17 mouse cellular contexts compared by ENCODE assay signal in genomic region chr11:44738046-44738445, GRCm38 (mm10).
DNase-seq lines count a peak whose midpoint lies in the region; ATAC-seq lines count a peak whose summit lies in the region.
"Had no signal": no experiment of that assay in that cellular context is flagged by ENCODE, and none has a peak within 500 bp of the region (broad histone marks: within the 10 kb centered on the region; RNA-seq: fewer than 3 reads in every experiment).

No protein-coding gene starts in this region.

- no peak overlapping the region for H3K4me3 ChIP-seq in embryonic facial prominence, embryonic 11.5 days (ENCODE audit: low read depth, low read length)
- H3K4me3 ChIP-seq in embryonic facial prominence, embryonic 10.5 days: no peak overlapping the region
- no peak overlapping the region for H3K4me3 ChIP-seq in heart, embryonic 11.5 days (ENCODE audit: low read depth, low read length)
- H3K4me3 ChIP-seq in limb, embryonic 10.5 days: no peak overlapping the region
- H3K4me3 ChIP-seq: embryonic facial prominence, embryonic 13.5 days; embryonic facial prominence, embryonic 15.5 days; erythroblast, embryonic 14.5 days; forebrain, embryonic 10.5 days; forebrain, embryonic 12.5 days had no signal

- DNase-seq in embryonic facial prominence, embryonic 11.5 days (ENCODE audit: low spot score): peak; percentile 59
- DNase-seq in embryonic facial prominence, embryonic 10.5 days (ENCODE audit: low spot score): no peak
- DNase-seq in heart, adult 11 months: peak; percentile 17
- peak; percentile 17 for DNase-seq in limb, embryonic 10.5 days (ENCODE audit: low spot score)
- DNase-seq: adrenal gland, adult 8-10 months; B cell, adult 2 months had no signal

- H3K4me2 ChIP-seq in embryonic facial prominence, embryonic 11.5 days (ENCODE audit: low read depth, low read length): no peak overlapping the region
- H3K4me2 ChIP-seq in heart, embryonic 11.5 days: no peak overlapping the region
- H3K4me2 ChIP-seq: embryonic facial prominence, embryonic 13.5 days; embryonic facial prominence, embryonic 15.5 days; forebrain, embryonic 12.5 days had no signal

- 39% methylated on average over 5 of the region's 5 CpGs for WGBS in embryonic facial prominence, embryonic 11.5 days
- whole genome bisulfite sequencing in embryonic facial prominence, embryonic 10.5 days: 52% methylated on average over 5 of the region's 5 CpGs
- WGBS in heart, embryonic 11.5 days (ENCODE audit: insufficient replicate concordance): 86% methylated on average over 5 of the region's 5 CpGs
- 53% methylated on average over 5 of the region's 5 CpGs for WGBS in limb, embryonic 10.5 days

- no peak overlapping the region for H3K9ac ChIP-seq in embryonic facial prominence, embryonic 11.5 days (replicated peaks; ENCODE audit: low read length)
- H3K9ac ChIP-seq in heart, embryonic 11.5 days (ENCODE audit: low read depth, low read length): no peak overlapping the region
- H3K9ac ChIP-seq: embryonic facial prominence, embryonic 13.5 days; embryonic facial prominence, embryonic 15.5 days; forebrain, embryonic 12.5 days had no signal

- H3K27me3 ChIP-seq in embryonic facial prominence, embryonic 11.5 days (ENCODE audit: control insufficient read depth, insufficient read depth, low read length): no peaks in the 10 kb centered on the region
- no peaks in the 10 kb centered on the region; the same call in 1 of the 2 replicates for H3K27me3 ChIP-seq in embryonic facial prominence, embryonic 10.5 days (replicated peaks; ENCODE audit: low read depth, poor library complexity, severe bottlenecking)
- H3K27me3 ChIP-seq in heart, embryonic 11.5 days (ENCODE audit: control insufficient read depth, insufficient read depth, low read length): no peaks in the 10 kb centered on the region
- no peaks in the 10 kb centered on the region for H3K27me3 ChIP-seq in limb, embryonic 10.5 days (ENCODE audit: low read depth, poor library complexity, severe bottlenecking)
- H3K27me3 ChIP-seq: CH12.LX; embryonic facial prominence, embryonic 15.5 days; Patski had no signal

- no peaks in the 10 kb centered on the region for H3K9me3 ChIP-seq in embryonic facial prominence, embryonic 11.5 days (replicated peaks; ENCODE audit: control insufficient read depth, low read length)
- H3K9me3 ChIP-seq in embryonic facial prominence, embryonic 10.5 days: no peaks in the 10 kb centered on the region
- H3K9me3 ChIP-seq in heart, embryonic 11.5 days (replicated peaks; ENCODE audit: control insufficient read depth, low read length): no peaks in the 10 kb centered on the region
- no peaks in the 10 kb centered on the region for H3K9me3 ChIP-seq in limb, embryonic 10.5 days (replicated peaks)
- H3K9me3 ChIP-seq: embryonic facial prominence, embryonic 13.5 days; embryonic facial prominence, embryonic 15.5 days; forebrain, embryonic 10.5 days; forebrain, embryonic 12.5 days; G1E had no signal

- ATAC-seq in embryonic facial prominence, embryonic 11.5 days (replicated peaks; ENCODE audit: insufficient number of reproducible peaks, low FRiP score, low TSS enrichment, low read depth): no peak
- no peak for ATAC-seq in heart, embryonic 11.5 days (replicated peaks; ENCODE audit: insufficient number of reproducible peaks, low FRiP score, low TSS enrichment)
- ATAC-seq: activated CD4-positive, CD25-positive, alpha-beta regulatory T cell, adult 4 months; CD4-positive, CD25-positive, alpha-beta regulatory T cell, adult 4 months; Patski had no signal

- H3K36me3 ChIP-seq in embryonic facial prominence, embryonic 11.5 days (replicated peaks; ENCODE audit: control insufficient read depth, insufficient read depth, low read depth, low read length): no peaks in the 10 kb centered on the region
- no peaks in the 10 kb centered on the region for H3K36me3 ChIP-seq in embryonic facial prominence, embryonic 10.5 days (replicated peaks)
- no peaks in the 10 kb centered on the region for H3K36me3 ChIP-seq in heart, embryonic 11.5 days (ENCODE audit: control insufficient read depth, insufficient read depth, low read length)
- H3K36me3 ChIP-seq in limb, embryonic 10.5 days: no peaks in the 10 kb centered on the region
- H3K36me3 ChIP-seq: embryonic facial prominence, embryonic 13.5 days; embryonic facial prominence, embryonic 15.5 days; forebrain, embryonic 10.5 days; forebrain, embryonic 12.5 days; G1E had no signal

- H3K4me1 ChIP-seq in embryonic facial prominence, embryonic 11.5 days (ENCODE audit: control insufficient read depth, insufficient read depth, low read length): no peaks in the 10 kb centered on the region; the same call in 1 of the 2 replicates
- H3K4me1 ChIP-seq in embryonic facial prominence, embryonic 10.5 days: peaks cover 35% of the 10 kb centered on the region
- 0 out of 2 replicates have a peak, but pooled peaks cover 4% of the 10 kb centered on the region for H3K4me1 ChIP-seq in heart, embryonic 11.5 days (ENCODE audit: control insufficient read depth, insufficient read depth, low read length)
- H3K4me1 ChIP-seq in limb, embryonic 10.5 days: peaks cover 36% of the 10 kb centered on the region

- no peak overlapping the region for H3K27ac ChIP-seq in embryonic facial prominence, embryonic 11.5 days (replicated peaks; ENCODE audit: low read depth, low read length)
- no peak overlapping the region for H3K27ac ChIP-seq in embryonic facial prominence, embryonic 10.5 days (replicated peaks)
- no peak overlapping the region for H3K27ac ChIP-seq in heart, embryonic 11.5 days (ENCODE audit: low read depth, low read length)
- H3K27ac ChIP-seq in limb, embryonic 10.5 days: no peak overlapping the region
- H3K27ac ChIP-seq: embryonic facial prominence, embryonic 13.5 days; embryonic facial prominence, embryonic 15.5 days; forebrain, embryonic 12.5 days had no signal
